Mouse (Mus musculus) MEL (cell line): Measurements from ENCODE around the gene Slfn2. TPM values are rescaled to one million over a fixed set of nuclear protein-coding genes. Genes with fewer than 3 reads are reported as not detected.

Experiments
- CHD1 ChIP-seq: IDR thresholded peaks from 2 replicates; pipeline ENCODE4 v1.6.1; 2012; ENCODE audit warnings: low read depth, mild to moderate bottlenecking, inconsistent platforms, low read length, improper control_type of control experiment
- CHD2 ChIP-seq: IDR thresholded peaks from 2 replicates; pipeline ENCODE4 v1.6.1; 2011; ENCODE audit warnings: low read length, improper control_type of control experiment
- CTCF ChIP-seq, 3 experiments: IDR thresholded peaks in 2 of 3; conservative IDR thresholded peaks in 1 of 3; 2 replicates each; pipeline ENCODE4 v1.5.1; 2011 to 2012; ENCODE audit warnings: low read length in 3 of 3, low read depth in 2 of 3, mild to moderate bottlenecking in 2 of 3, improper control_type of control experiment in 1 of 3, inconsistent platforms in 1 of 3, mixed read lengths in 1 of 3, moderate library complexity in 1 of 3; ENCODE audit not compliant: control insufficient read depth in 1 of 3, insufficient read depth in 1 of 3, poor library complexity in 1 of 3, severe bottlenecking in 1 of 3
- E2F4 ChIP-seq: IDR thresholded peaks from 2 replicates; pipeline ENCODE4 v1.6.1; 2011; ENCODE audit warnings: low read depth, low read length, improper control_type of control experiment, borderline replicate concordance
- ELF1 ChIP-seq: IDR thresholded peaks from 2 replicates; pipeline ENCODE4 v1.6.1; 2014; ENCODE audit warnings: low read depth, mild to moderate bottlenecking, inconsistent platforms, low read length, improper control_type of control experiment, moderate library complexity
- ETS1 ChIP-seq: IDR thresholded peaks from 2 replicates; pipeline ENCODE4 v1.6.1; 2012; ENCODE audit warnings: low read depth, mild to moderate bottlenecking, inconsistent platforms, low read length, improper control_type of control experiment, moderate library complexity
- GABPA ChIP-seq: IDR thresholded peaks from 2 replicates; pipeline ENCODE4 v1.6.1; 2012; ENCODE audit warnings: low read depth, mild to moderate bottlenecking, inconsistent platforms, low read length, improper control_type of control experiment, moderate library complexity
- GATA1 ChIP-seq: IDR thresholded peaks from 2 replicates; pipeline ENCODE4 v1.6.1; 2011; ENCODE audit warnings: low read depth, low read length, improper control_type of control experiment
- HCFC1 ChIP-seq: IDR thresholded peaks from 2 replicates; pipeline ENCODE4 v1.6.1; 2012; ENCODE audit warnings: low read depth, mild to moderate bottlenecking, inconsistent platforms, low read length, improper control_type of control experiment, moderate library complexity
- KAT2A ChIP-seq: conservative IDR thresholded peaks from 2 replicates; pipeline ENCODE4 v1.6.1; 2012; ENCODE audit warnings: low read depth, low read length, improper control_type of control experiment, inconsistent platforms
- MAFK ChIP-seq: IDR thresholded peaks from 2 replicates; pipeline ENCODE4 v1.6.1; 2011; ENCODE audit warnings: low read depth, mild to moderate bottlenecking, low read length, improper control_type of control experiment, borderline replicate concordance
- MAZ ChIP-seq: IDR thresholded peaks from 2 replicates; pipeline ENCODE4 v1.6.1; 2012; ENCODE audit warnings: low read depth, mild to moderate bottlenecking, inconsistent platforms, low read length, improper control_type of control experiment
- MYB ChIP-seq: IDR thresholded peaks from 2 replicates; pipeline ENCODE4 v1.6.1; 2011; ENCODE audit warnings: mild to moderate bottlenecking, low read depth, low read length, improper control_type of control experiment
- MYC ChIP-seq: IDR thresholded peaks from 2 replicates; pipeline ENCODE4 v1.6.1; 2011; ENCODE audit warnings: low read depth, mild to moderate bottlenecking, low read length, improper control_type of control experiment, moderate library complexity
- NELFE ChIP-seq: IDR thresholded peaks from 2 replicates; pipeline ENCODE4 v1.6.1; 2011; ENCODE audit warnings: low read depth, low read length, improper control_type of control experiment
- NRF1 ChIP-seq: IDR thresholded peaks from 2 replicates; pipeline ENCODE4 v1.6.1; 2014; ENCODE audit warnings: low read depth, mild to moderate bottlenecking, inconsistent platforms, low read length, improper control_type of control experiment, moderate library complexity; ENCODE audit not compliant: poor library complexity, insufficient read depth, severe bottlenecking
- RAD21 ChIP-seq: IDR thresholded peaks from 2 replicates; pipeline ENCODE4 v1.6.1; 2011; ENCODE audit warnings: mild to moderate bottlenecking, low read depth, low read length, improper control_type of control experiment
- SMC3 ChIP-seq: IDR thresholded peaks from 2 replicates; pipeline ENCODE4 v1.6.1; 2011; ENCODE audit warnings: low read depth, low read length, improper control_type of control experiment
- TAL1 ChIP-seq: IDR thresholded peaks from 2 replicates; pipeline ENCODE4 v1.6.1; 2012; ENCODE audit warnings: mild to moderate bottlenecking, inconsistent platforms, low read length, moderate library complexity, mixed read lengths
- TBP ChIP-seq: IDR thresholded peaks from 2 replicates; pipeline ENCODE4 v1.8.0; 2011; ENCODE audit warnings: low read depth, low read length, improper control_type of control experiment
- TCF12 ChIP-seq: IDR thresholded peaks from 2 replicates; pipeline ENCODE4 v1.6.1; 2014; ENCODE audit warnings: low read depth, mild to moderate bottlenecking, inconsistent platforms, low read length, improper control_type of control experiment, moderate library complexity
- ZC3H11A ChIP-seq: IDR thresholded peaks from 2 replicates; pipeline ENCODE4 v1.6.1; 2012; ENCODE audit warnings: low read depth, mild to moderate bottlenecking, inconsistent platforms, low read length, improper control_type of control experiment
- polyA plus RNA-seq, 2 experiments: library from polyadenylated mRNA; stranded (reverse) in 1 of 2; unstranded in 1 of 2; fragments of >175 nt in 1 of 2; fragments of >200 nt in 1 of 2; gene quantifications; 2 replicates each; pipeline versions ENCODE4 v1.2.1 to v1.2.4; 2012; ENCODE audit warnings: low replicate concordance in 2 of 2, low read depth in 1 of 2; ENCODE audit not compliant: insufficient read length in 2 of 2, insufficient read depth in 1 of 2, missing spikeins in 1 of 2
- total RNA-seq: library from RNA; depleted of rRNA; stranded (reverse); fragments of 300-350 nt; gene quantifications from 2 replicates; pipeline ENCODE4 v1.2.3, GENCODE M21; 2012

Slfn2 gene
- total and polyA plus RNA-seq, 3 experiments = 0.07 to 0.46 TPM; not detected in 1

DNA sequence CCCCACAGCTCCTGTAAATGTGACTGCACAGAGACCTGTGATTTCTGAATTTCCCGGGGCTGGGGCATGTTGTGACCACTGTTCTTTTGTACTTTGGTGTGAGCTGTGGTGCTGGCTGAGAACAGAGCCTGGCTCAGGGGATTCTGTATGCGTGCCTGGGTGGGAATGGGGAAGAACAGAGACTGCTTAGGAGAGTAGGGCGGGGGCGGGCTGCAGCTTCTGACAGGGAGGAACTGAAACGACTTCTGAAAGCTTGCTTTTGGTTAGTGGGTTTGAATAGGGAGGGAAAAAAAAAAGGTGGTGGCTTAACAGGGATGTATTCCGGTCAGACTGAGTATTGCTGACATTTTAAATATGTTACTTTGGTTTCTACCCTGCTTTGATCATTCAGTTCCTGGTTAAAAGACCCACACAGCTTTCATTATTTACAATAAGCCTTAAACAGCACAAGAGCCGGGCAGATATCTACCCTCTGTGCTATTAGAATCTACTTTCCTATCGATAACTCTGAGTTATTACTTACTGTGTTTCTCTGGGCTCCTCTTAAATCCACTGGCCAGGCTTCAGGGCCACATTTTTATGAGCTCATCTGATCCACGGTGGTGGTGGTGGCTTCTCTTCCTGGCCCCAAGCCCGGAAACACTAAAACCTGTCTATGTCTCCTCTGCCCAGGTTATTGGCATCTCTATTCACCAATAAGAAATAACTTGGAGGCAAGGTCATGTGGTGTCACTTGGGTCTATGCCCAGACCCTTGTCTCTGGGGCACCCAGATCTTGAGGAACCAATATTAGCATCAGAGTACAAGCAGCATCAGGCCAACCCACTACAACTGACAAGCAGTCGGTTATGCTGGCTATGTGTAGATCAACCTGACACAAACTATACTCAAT, 2.0 kb downstream of the Slfn2 start (continued):
- 0 out of 2 replicates have a peak, but pooled peaks have one; percentile 23 for TF ChIP-seq GATA1
- peak; percentile 86 for TF ChIP-seq ELF1
- no peak for TF ChIP-seq MAFK
- no peak for TF ChIP-seq ZC3H11A
- TF ChIP-seq CTCF (IDR thresholded peaks at IDR 0.05 in 2 of 3, conservative IDR thresholded peaks at IDR 0.05 in 1 of 3; ENCODE audit: control insufficient read depth in 1 of 3, insufficient read depth in 1 of 3, low read depth in 2 of 3, low read length in 3 of 3, poor library complexity in 1 of 3, severe bottlenecking in 1 of 3) = no peak
- TF ChIP-seq GABPA = no peak
- TF ChIP-seq NRF1 = no peak
- TF ChIP-seq NELFE = peak; percentile 60
- peak; percentile 35; the same call in 1 of the 2 replicates for TF ChIP-seq MYB
- 0 out of 2 replicates have a peak, but pooled peaks have one; percentile 17 for TF ChIP-seq MYC
- peak; percentile 37; the same call in 1 of the 2 replicates for TF ChIP-seq TBP
- peak; percentile 73 for TF ChIP-seq HCFC1
- no peak; the same call in 1 of the 2 replicates for TF ChIP-seq KAT2A
- TF ChIP-seq TCF12 = peak; percentile 23; the same call in 1 of the 2 replicates
- TF ChIP-seq MAZ = peak; percentile 62
- no peak for TF ChIP-seq TAL1
- no peak for TF ChIP-seq SMC3
- no peak for TF ChIP-seq CHD1
- TF ChIP-seq RAD21 = no peak
- no peak for TF ChIP-seq E2F4
- TF ChIP-seq CHD2 = no peak
- peak; percentile 26; the same call in 1 of the 2 replicates for TF ChIP-seq ETS1
- TF ChIP-seq, all 39 proteins: peak for 19
